ENCODE assay signal across 8 mouse cellular contexts in the genomic region with DNA sequence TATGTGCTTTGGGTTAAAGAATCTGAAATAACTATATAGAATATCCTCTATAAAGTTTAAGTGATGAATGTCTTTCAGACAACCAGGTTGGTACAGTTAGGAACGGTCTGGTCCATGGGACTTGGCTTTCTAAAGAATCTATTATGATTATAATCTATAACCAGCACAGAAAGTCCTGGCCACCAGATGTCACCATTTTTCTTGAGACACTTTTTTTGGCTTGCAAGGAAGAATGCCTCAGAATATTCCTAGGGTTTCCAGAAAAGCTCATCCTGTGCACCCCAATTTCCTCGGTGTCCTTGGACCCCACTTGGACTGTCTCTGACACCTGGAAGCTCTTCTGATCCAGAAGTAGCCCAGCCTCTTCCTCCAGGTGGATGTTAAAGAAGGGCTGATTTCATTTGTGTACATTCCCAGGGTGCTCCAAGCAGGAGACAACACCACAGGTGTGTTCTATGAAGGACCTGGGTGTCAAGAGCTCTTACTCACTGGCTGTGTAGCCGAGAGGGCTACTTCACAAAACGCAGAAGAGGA. TPM values are rescaled to one million over a fixed set of nuclear protein-coding genes. Genes with fewer than 3 reads are reported as not detected.
A peak's percentile ranks its signal among the peaks of the same experiment; 100 is the strongest.
DNase-seq lines count a peak whose midpoint lies in the region; ATAC-seq and TF ChIP-seq lines count a peak whose summit lies in the region.

No protein-coding gene starts in this region.

- no peak overlapping the region for H3K4me3 ChIP-seq in embryonic facial prominence, embryonic 11.5 days (ENCODE audit: low read depth, low read length)
- no peak overlapping the region for H3K4me3 ChIP-seq in embryonic facial prominence, embryonic 10.5 days
- H3K4me3 ChIP-seq in limb, embryonic 14.5 days (replicated peaks; ENCODE audit: low read length): no peak overlapping the region
- no peak overlapping the region for H3K4me3 ChIP-seq in limb, embryonic 10.5 days
- H3K4me3 ChIP-seq in bone marrow macrophage, adult 2 months (ENCODE audit: insufficient read depth, low read length): no peak overlapping the region

- H3K27ac ChIP-seq in embryonic facial prominence, embryonic 11.5 days (replicated peaks; ENCODE audit: low read depth, low read length): no peak overlapping the region
- H3K27ac ChIP-seq in embryonic facial prominence, embryonic 10.5 days (replicated peaks): no peak overlapping the region
- H3K27ac ChIP-seq in limb, embryonic 14.5 days (replicated peaks; ENCODE audit: low read depth, low read length): no peak overlapping the region
- no peak overlapping the region for H3K27ac ChIP-seq in limb, embryonic 10.5 days
- no peak overlapping the region for H3K27ac ChIP-seq in bone marrow macrophage, adult 2 months (ENCODE audit: insufficient read depth, low read depth, low read length)

- no peak for TF ChIP-seq POLR2A in limb, embryonic 14.5 days (IDR thresholded peaks at IDR 0.05; ENCODE audit: borderline replicate concordance, extremely low read depth, insufficient read depth, insufficient read length)
- no peak for TF ChIP-seq POLR2A in bone marrow macrophage, adult 2 months (IDR thresholded peaks at IDR 0.05; ENCODE audit: borderline replicate concordance, low read depth, low read length)

- no peak for ATAC-seq in embryonic facial prominence, embryonic 11.5 days (replicated peaks; ENCODE audit: insufficient number of reproducible peaks, low FRiP score, low TSS enrichment, low read depth)
- no peak for ATAC-seq in limb, embryonic 14.5 days (ENCODE audit: low FRiP score, low read depth)
- ATAC-seq in monocyte, adult 5-6 weeks (replicated peaks; ENCODE audit: insufficient number of reproducible peaks, low FRiP score, low TSS enrichment, poor library complexity, severe bottlenecking): no peak

- peak; percentile 30; the same call in 1 of the 2 replicates for TF ChIP-seq CTCF in bone marrow macrophage, adult 2 months (IDR thresholded peaks at IDR 0.05; ENCODE audit: low read depth, low read length)

- no peaks in the 10 kb centered on the region for H3K9me3 ChIP-seq in embryonic facial prominence, embryonic 11.5 days (replicated peaks; ENCODE audit: control insufficient read depth, low read length)
- no peaks in the 10 kb centered on the region for H3K9me3 ChIP-seq in embryonic facial prominence, embryonic 10.5 days
- no peaks in the 10 kb centered on the region for H3K9me3 ChIP-seq in limb, embryonic 14.5 days (ENCODE audit: control insufficient read depth, low read length)
- H3K9me3 ChIP-seq in limb, embryonic 10.5 days (replicated peaks): no peaks in the 10 kb centered on the region

- no peaks in the 10 kb centered on the region for H3K36me3 ChIP-seq in embryonic facial prominence, embryonic 11.5 days (replicated peaks; ENCODE audit: control insufficient read depth, insufficient read depth, low read depth, low read length)
- H3K36me3 ChIP-seq in embryonic facial prominence, embryonic 10.5 days (replicated peaks): no peaks in the 10 kb centered on the region
- no peaks in the 10 kb centered on the region for H3K36me3 ChIP-seq in limb, embryonic 14.5 days (ENCODE audit: control insufficient read depth, insufficient read depth, low read length)
- no peaks in the 10 kb centered on the region for H3K36me3 ChIP-seq in limb, embryonic 10.5 days

- DNase-seq in embryonic facial prominence, embryonic 11.5 days (ENCODE audit: low spot score): peak; percentile 65
- no peak for DNase-seq in embryonic facial prominence, embryonic 10.5 days (ENCODE audit: low spot score)
- peak; percentile 60 for DNase-seq in limb, embryonic 14.5 days (ENCODE audit: low spot score)
- no peak for DNase-seq in limb, embryonic 10.5 days (ENCODE audit: low spot score)
- peak; percentile 65 for DNase-seq in kidney, postnatal 14 days
- DNase-seq in right cerebral cortex, adult 18-20 months: peak; percentile 48

- H3K4me1 ChIP-seq in embryonic facial prominence, embryonic 11.5 days (ENCODE audit: control insufficient read depth, insufficient read depth, low read length): no peaks in the 10 kb centered on the region
- H3K4me1 ChIP-seq in embryonic facial prominence, embryonic 10.5 days: peaks cover 40% of the 10 kb centered on the region
- peaks cover 5% of the 10 kb centered on the region; the same call in 1 of the 2 replicates for H3K4me1 ChIP-seq in limb, embryonic 14.5 days (ENCODE audit: control insufficient read depth, insufficient read depth, low read length)
- H3K4me1 ChIP-seq in limb, embryonic 10.5 days: peaks cover 31% of the 10 kb centered on the region
- peaks cover 30% of the 10 kb centered on the region for H3K4me1 ChIP-seq in bone marrow macrophage, adult 2 months (ENCODE audit: control insufficient read depth, insufficient read depth, low read length)

- no peak overlapping the region for H3K4me2 ChIP-seq in embryonic facial prominence, embryonic 11.5 days (ENCODE audit: low read depth, low read length)
- H3K4me2 ChIP-seq in limb, embryonic 14.5 days (replicated peaks; ENCODE audit: low read depth, low read length, severe bottlenecking): no peak overlapping the region

- no peaks in the 10 kb centered on the region for H3K27me3 ChIP-seq in embryonic facial prominence, embryonic 11.5 days (ENCODE audit: control insufficient read depth, insufficient read depth, low read length)
- H3K27me3 ChIP-seq in embryonic facial prominence, embryonic 10.5 days (replicated peaks; ENCODE audit: low read depth, poor library complexity, severe bottlenecking): no peaks in the 10 kb centered on the region
- H3K27me3 ChIP-seq in limb, embryonic 14.5 days (ENCODE audit: control insufficient read depth, insufficient read depth, low read length): no peaks in the 10 kb centered on the region
- H3K27me3 ChIP-seq in limb, embryonic 10.5 days (ENCODE audit: low read depth, poor library complexity, severe bottlenecking): no peaks in the 10 kb centered on the region

- no peak overlapping the region for H3K9ac ChIP-seq in embryonic facial prominence, embryonic 11.5 days (replicated peaks; ENCODE audit: low read length)
- no peak overlapping the region for H3K9ac ChIP-seq in limb, embryonic 14.5 days (ENCODE audit: low read depth, low read length, severe bottlenecking)

- WGBS in embryonic facial prominence, embryonic 11.5 days: 69% methylated on average over 4 of the region's 4 CpGs
- WGBS in embryonic facial prominence, embryonic 10.5 days: 75% methylated on average over 4 of the region's 4 CpGs
- 57% methylated on average over 4 of the region's 4 CpGs for WGBS in limb, embryonic 14.5 days
- WGBS in limb, embryonic 10.5 days: 77% methylated on average over 4 of the region's 4 CpGs

RNA-seq across cellular contexts. Expression of gene Mgat5, which starts 1.5 kb away (rescaled TPM):
- 5.9 and 6.1 TPM in 2 replicates for polyA plus RNA-seq in embryonic facial prominence, embryonic 11.5 days (2014; fragmentation: Nextera tagmentation; extraction: Ambion mirVana)
- 4.9 TPM in 2 replicates for polyA plus RNA-seq in embryonic facial prominence, embryonic 10.5 days (2016; fragmentation: Nextera tagmentation; extraction: Ambion mirVana)
- 8.4 and 8.8 TPM in 2 replicates for polyA plus RNA-seq in limb, embryonic 14.5 days (2012; rRNA removed)
- polyA plus RNA-seq in limb, embryonic 14.5 days (2014; fragmentation: Nextera tagmentation; extraction: Ambion mirVana): 6.6 and 7.9 TPM in 2 replicates
- 4.3 and 5.1 TPM in 2 replicates for polyA plus RNA-seq in limb, embryonic 10.5 days (2016; fragmentation: Nextera tagmentation; extraction: Ambion mirVana)
- polyA plus RNA-seq in bone marrow macrophage, adult 2 months (2012; ENCODE audit: insufficient read depth, insufficient read length, missing spikeins): 20.4 and 22.7 TPM in 2 replicates
- 19.4 to 35.1 TPM (median 21.1 TPM) in 3 replicates for total RNA-seq in monocyte, adult 5-6 weeks (2017)

Comparison
In these comparisons a context has a peak if more than half of its experiments do, and no peak if none do; other contexts are left out.
1. DNase-seq: peak in embryonic facial prominence, embryonic 11.5 days (single experiment), limb, embryonic 14.5 days (single experiment), kidney, postnatal 14 days (single experiment) and right cerebral cortex, adult 18-20 months (single experiment); none in embryonic facial prominence, embryonic 10.5 days (single experiment) and limb, embryonic 10.5 days (single experiment).